Mouse (Mus musculus) embryonic fibroblast, embryonic 13.5 days (primary cell): Measurements from ENCODE around the gene Tspan1.

Source experiments
- CTCF ChIP-seq: IDR thresholded peaks from 2 replicates; pipeline ENCODE4 v1.5.1; 2011; ENCODE audit warnings: mild to moderate bottlenecking, control low read depth, low read length, moderate library complexity, borderline replicate concordance; ENCODE audit not compliant: insufficient read depth
- POLR2A ChIP-seq: IDR thresholded peaks from 2 replicates; pipeline ENCODE4 v1.6.1; 2011; ENCODE audit warnings: low read depth, mild to moderate bottlenecking, control low read depth, low read length, moderate library complexity

- TF ChIP-seq POLR2A (no peak), CTCF (no peak)
Measured at GRCm38 (mm10) chr4:116150862-116151221, 16.6 kb downstream of the Tspan1 start.
